Mouse (Mus musculus) kidney, adult 2 months (tissue): ENCODE measurements around the gene Mdfic. TPM values are rescaled to one million over a fixed set of nuclear protein-coding genes. Genes with fewer than 3 reads are reported as not detected.

Source experiments
- DNase-seq: peaks from one replicate; pipeline ENCODE4 v3.0.0; 2021
- H3K27ac ChIP-seq: fragments of 200-500 bp; 2 replicates; pipeline ENCODE4 v1.5.1; 2012; ENCODE audit warnings: low read depth, low read length, control low read depth, inconsistent platforms; ENCODE audit not compliant: insufficient read depth
- H3K27me3 ChIP-seq: fragments of 200-500 bp; replicated peaks from 2 replicates; pipeline ENCODE4 v1.6.1; 2012; ENCODE audit warnings: mild to moderate bottlenecking, moderate library complexity, low read length, inconsistent platforms; ENCODE audit not compliant: control insufficient read depth, insufficient read depth
- H3K36me3 ChIP-seq: fragments of 200-500 bp; 2 replicates; pipeline ENCODE4 v1.6.1; 2012; ENCODE audit warnings: mild to moderate bottlenecking, moderate library complexity, low read length, inconsistent platforms; ENCODE audit not compliant: control insufficient read depth, insufficient read depth
- H3K4me1 ChIP-seq: fragments of 200-500 bp; 2 replicates; pipeline ENCODE4 v1.6.1; 2011; ENCODE audit warnings: low read length; ENCODE audit not compliant: control insufficient read depth, insufficient read depth
- H3K4me3 ChIP-seq: fragments of 200-500 bp; 2 replicates; pipeline ENCODE4 v1.5.1; 2011; ENCODE audit warnings: mild to moderate bottlenecking, low read depth, low read length, control low read depth; ENCODE audit not compliant: insufficient read depth
- CTCF ChIP-seq: fragments of 200-500 bp; conservative IDR thresholded peaks from 2 replicates; pipeline ENCODE4 v1.5.1; 2011; ENCODE audit warnings: low read depth, mild to moderate bottlenecking, control low read depth, low read length, moderate library complexity, mixed read lengths; ENCODE audit not compliant: insufficient read depth, insufficient read length
- POLR2A ChIP-seq: fragments of 200-500 bp; IDR thresholded peaks from one replicate; pipeline ENCODE4 v1.6.1; 2011; ENCODE audit warnings: low read depth, low read length, control low read depth
- WGBS: fragments of 180-500 bp; shearing (Covaris S2); methylation state at CpG from one replicate; pipeline ENCODE4 v1.1.7; 2018; 5-methylcytosine and 5-hydroxymethylcytosine counted together
- polyA plus RNA-seq: library from polyadenylated mRNA; depleted of rRNA; stranded (reverse); fragments of >200 nt; gene quantifications from 2 replicates; pipeline ENCODE4 v1.2.3, GENCODE M21; 2012

Gene Mdfic
- polyA plus RNA-seq, 1 experiment: 9.7 TPM

- no peaks in the 10 kb centered on the region for H3K27me3 ChIP-seq
- no peak for DNase-seq
- no peak for TF ChIP-seq CTCF
- no peak for TF ChIP-seq POLR2A
- 96% methylated on average over 2 of the region's 2 CpGs for WGBS
- no peak overlapping the region for H3K4me3 ChIP-seq
- H3K4me1 ChIP-seq: no peaks in the 10 kb centered on the region
- no peaks in the 10 kb centered on the region; the same call in 1 of the 2 replicates for H3K36me3 ChIP-seq
- H3K27ac ChIP-seq: no peak overlapping the region
Measured at GRCm38 (mm10) chr6:15748943-15749342, 28.5 kb downstream of the Mdfic start.

DNA sequence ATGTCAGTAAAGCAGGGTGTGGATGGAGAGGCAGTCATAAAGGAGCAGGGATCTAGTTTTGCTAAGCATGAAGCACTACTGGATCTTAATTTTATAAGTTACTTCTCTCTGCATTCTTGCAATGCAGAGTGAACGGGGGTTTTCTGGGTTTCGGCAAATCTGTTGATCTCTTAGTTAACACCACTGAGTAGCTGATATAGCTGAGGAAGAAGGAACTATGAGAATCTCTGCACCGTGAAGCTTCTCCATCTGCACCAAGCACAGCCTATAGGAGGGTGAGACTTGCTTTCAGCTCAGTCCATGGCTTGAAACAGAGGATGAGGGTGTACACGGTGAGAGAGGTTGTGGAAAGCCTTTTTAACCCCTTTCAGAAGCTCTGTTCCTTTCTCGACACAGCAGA, 29.6 kb downstream of the Mdfic start:
- H3K27ac ChIP-seq: no peak overlapping the region
- no peak overlapping the region for H3K4me3 ChIP-seq
- no peaks in the 10 kb centered on the region; the same call in 1 of the 2 replicates for H3K36me3 ChIP-seq
- no peaks in the 10 kb centered on the region for H3K27me3 ChIP-seq
- no peak for TF ChIP-seq CTCF
- TF ChIP-seq POLR2A: no peak
- no peak for DNase-seq
- 86% methylated on average over 5 of the region's 5 CpGs for WGBS
- H3K4me1 ChIP-seq: no peaks in the 10 kb centered on the region

GRCm38 (mm10) chr6:15751375-15751774, 30.9 kb downstream of the Mdfic start:
- DNase-seq: no peak
- TF ChIP-seq POLR2A (no peak), CTCF (no peak)
- Histone ChIP-seq H3K27me3 (no peaks in the 10 kb centered on the region), H3K4me1 (no peaks in the 10 kb centered on the region), H3K4me3 (no peak overlapping the region), H3K27ac (no peak overlapping the region), H3K36me3 (no peaks in the 10 kb centered on the region; the same call in 1 of the 2 replicates)
- 96% methylated on average over 2 of the region's 2 CpGs for WGBS

- no peak for DNase-seq
- no peak overlapping the region for H3K27ac ChIP-seq
- H3K4me1 ChIP-seq: no peaks in the 10 kb centered on the region
- no peaks in the 10 kb centered on the region for H3K27me3 ChIP-seq
- no peak overlapping the region for H3K4me3 ChIP-seq
- H3K36me3 ChIP-seq: no peaks in the 10 kb centered on the region; the same call in 1 of the 2 replicates
- WGBS: 96% methylated on average over 5 of the region's 5 CpGs
- no peak for TF ChIP-seq CTCF
- no peak for TF ChIP-seq POLR2A
Measured at GRCm38 (mm10) chr6:15752160-15752559, 31.7 kb downstream of the Mdfic start.

- no peaks in the 10 kb centered on the region; the same call in 1 of the 2 replicates for H3K36me3 ChIP-seq
- DNase-seq: no peak
- H3K4me3 ChIP-seq: no peak overlapping the region
- H3K27ac ChIP-seq: no peak overlapping the region
- no peaks in the 10 kb centered on the region for H3K27me3 ChIP-seq
- H3K4me1 ChIP-seq: no peaks in the 10 kb centered on the region
- no peak for TF ChIP-seq POLR2A
- no peak for TF ChIP-seq CTCF
Measured at GRCm38 (mm10) chr6:15753208-15753607, 32.7 kb downstream of the Mdfic start.

- no peaks in the 10 kb centered on the region for H3K27me3 ChIP-seq
- H3K36me3 ChIP-seq: no peaks in the 10 kb centered on the region
- 0 out of 2 replicates have a peak, but pooled peaks cover 3% of the 10 kb centered on the region for H3K4me1 ChIP-seq
- WGBS: 48% methylated on average over 3 of the region's 3 CpGs
- TF ChIP-seq POLR2A (no peak), CTCF (no peak)
- no peak overlapping the region for H3K4me3 ChIP-seq
- no peak for DNase-seq
- H3K27ac ChIP-seq: no peak overlapping the region
Measured at GRCm38 (mm10) chr6:15758394-15758793, 37.9 kb downstream of the Mdfic start.

GRCm38 (mm10) chr6:15760750-15761149, 40.3 kb downstream of the Mdfic start:
- 97% methylated on average over 6 of the region's 6 CpGs for WGBS
- no peak for TF ChIP-seq POLR2A
- TF ChIP-seq CTCF: no peak
- 0 out of 2 replicates have a peak, but pooled peaks cover 3% of the 10 kb centered on the region for H3K4me1 ChIP-seq

More at GRCm38 (mm10) chr6:15760750-15761149, 40.3 kb downstream of the Mdfic start:
- Histone ChIP-seq H3K4me3 (no peak overlapping the region), H3K27me3 (no peaks in the 10 kb centered on the region), H3K27ac (no peak overlapping the region), H3K36me3 (no peaks in the 10 kb centered on the region)
- no peak for DNase-seq
